Mouse (Mus musculus) liver, adult 2 months (tissue): Measurements from ENCODE around the gene Stmn1. TPM values are rescaled to one million over a fixed set of nuclear protein-coding genes. Genes with fewer than 3 reads are reported as not detected.

Experiments
- DNase-seq: peaks from one replicate; pipeline ENCODE4 v3.0.0-alpha.2; 2011; ENCODE audit warnings: low read depth, low spot score; ENCODE audit errors: extremely low read depth
- H3K27ac ChIP-seq: fragments of 200-500 bp; replicated peaks from 2 replicates; pipeline ENCODE4 v1.5.1; 2012; ENCODE audit warnings: low read depth, mild to moderate bottlenecking, control low read depth, inconsistent platforms, low read length; ENCODE audit not compliant: insufficient read depth
- H3K27me3 ChIP-seq: fragments of 200-500 bp; 2 replicates; pipeline ENCODE4 v1.6.1; 2012; ENCODE audit warnings: mild to moderate bottlenecking, moderate library complexity, low read length, inconsistent platforms; ENCODE audit not compliant: control insufficient read depth, insufficient read depth
- H3K36me3 ChIP-seq: fragments of 200-500 bp; 2 replicates; pipeline ENCODE4 v1.6.1; 2012; ENCODE audit warnings: low read length, inconsistent platforms; ENCODE audit not compliant: control insufficient read depth, insufficient read depth
- H3K4me1 ChIP-seq: fragments of 200-500 bp; 2 replicates; pipeline ENCODE4 v1.6.1; 2011; ENCODE audit warnings: low read length; ENCODE audit not compliant: control insufficient read depth, insufficient read depth
- H3K4me3 ChIP-seq: fragments of 200-500 bp; 2 replicates; pipeline ENCODE4 v1.5.1; 2011; ENCODE audit warnings: low read depth, mild to moderate bottlenecking, control low read depth, low read length, moderate library complexity; ENCODE audit not compliant: insufficient read depth
- H3K79me2 ChIP-seq: fragments of 200-500 bp; 2 replicates; pipeline ENCODE4 v1.6.1; 2012; ENCODE audit warnings: inconsistent platforms, mild to moderate bottlenecking, low read length, moderate library complexity; ENCODE audit not compliant: control insufficient read depth, insufficient read depth
- H3K9ac ChIP-seq: fragments of 200-500 bp; 2 replicates; pipeline ENCODE4 v1.6.1; 2012; ENCODE audit warnings: low read depth, mild to moderate bottlenecking, control low read depth, inconsistent platforms, low read length
- CTCF ChIP-seq: fragments of 200-500 bp; IDR thresholded peaks from 2 replicates; pipeline ENCODE4 v1.5.1; 2011; ENCODE audit warnings: low read depth, low read length, control low read depth
- POLR2A ChIP-seq: fragments of 200-500 bp; IDR thresholded peaks from 2 replicates; pipeline ENCODE4 v1.6.1; 2011; ENCODE audit warnings: low read length, control low read depth; ENCODE audit not compliant: insufficient read depth; ENCODE audit errors: extremely low read depth
- WGBS: fragments of 180-500 bp; shearing (Covaris S2); methylation state at CpG from one replicate; pipeline ENCODE4 v1.1.7; 2018; 5-methylcytosine and 5-hydroxymethylcytosine counted together
- polyA plus RNA-seq: library from polyadenylated mRNA; depleted of rRNA; stranded (reverse); fragments of >200 nt; gene quantifications from 2 replicates; pipeline ENCODE4 v1.2.3, GENCODE M21; 2012
- total RNA-seq: library from RNA; depleted of rRNA; stranded (reverse); fragments of >200 nt; gene quantifications from 2 replicates; pipeline ENCODE4 v1.2.3, GENCODE M21; 2014

The Stmn1 gene
- total and polyA plus RNA-seq, 2 experiments = 0.49 to 4.4 TPM

- TF ChIP-seq CTCF (no peak), POLR2A (no peak)
- WGBS = 82% methylated on average over 3 of the region's 3 CpGs
- Histone ChIP-seq H3K27ac (no peak overlapping the region), H3K4me1 (peaks cover 4% of the 10 kb centered on the region), H3K79me2 (no peaks in the 10 kb centered on the region), H3K4me3 (no peak overlapping the region), H3K27me3 (no peaks in the 10 kb centered on the region), H3K9ac (no peak overlapping the region), H3K36me3 (no peaks in the 10 kb centered on the region)
- DNase-seq = no peak
Measured at GRCm38 (mm10) chr4:134469985-134470384, 1.9 kb downstream of the Stmn1 start.

GRCm38 (mm10) chr4:134471469-134471868, 3.3 kb downstream of the Stmn1 start:
- H3K27me3 ChIP-seq = no peaks in the 10 kb centered on the region
- H3K79me2 ChIP-seq = no peaks in the 10 kb centered on the region
- DNase-seq = no peak
- H3K9ac ChIP-seq = no peak overlapping the region
- no peak overlapping the region for H3K27ac ChIP-seq
- peaks cover 4% of the 10 kb centered on the region for H3K4me1 ChIP-seq
- H3K4me3 ChIP-seq = no peak overlapping the region
- TF ChIP-seq CTCF = no peak
- TF ChIP-seq POLR2A = no peak
- H3K36me3 ChIP-seq = no peaks in the 10 kb centered on the region

- H3K27me3 ChIP-seq = no peaks in the 10 kb centered on the region
- peaks cover 1% of the 10 kb centered on the region; the same call in 1 of the 2 replicates for H3K4me1 ChIP-seq
- no peak overlapping the region for H3K27ac ChIP-seq
- TF ChIP-seq CTCF = no peak
- no peak for TF ChIP-seq POLR2A
- DNase-seq = no peak
- H3K9ac ChIP-seq = no peak overlapping the region
- H3K36me3 ChIP-seq = no peaks in the 10 kb centered on the region
- H3K4me3 ChIP-seq = no peak overlapping the region
- 93% methylated on average over 4 of the region's 4 CpGs for WGBS
- no peaks in the 10 kb centered on the region for H3K79me2 ChIP-seq
Measured at GRCm38 (mm10) chr4:134473764-134474163, 5.6 kb downstream of the Stmn1 start.

GRCm38 (mm10) chr4:134474240-134474639, 6.1 kb downstream of the Stmn1 start:
- 92% methylated on average over 8 of the region's 8 CpGs for WGBS
- no peak for DNase-seq
- TF ChIP-seq POLR2A (no peak), CTCF (no peak)
- Histone ChIP-seq H3K36me3 (no peaks in the 10 kb centered on the region), H3K27ac (no peak overlapping the region), H3K4me3 (no peak overlapping the region), H3K79me2 (no peaks in the 10 kb centered on the region), H3K27me3 (no peaks in the 10 kb centered on the region), H3K9ac (no peak overlapping the region), H3K4me1 (peaks cover 1% of the 10 kb centered on the region; the same call in 1 of the 2 replicates)

- WGBS = 78% methylated on average over 8 of the region's 8 CpGs
- DNase-seq = peak; percentile 61
- Histone ChIP-seq H3K36me3 (no peaks in the 10 kb centered on the region), H3K79me2 (no peaks in the 10 kb centered on the region), H3K27ac (no peak overlapping the region), H3K4me3 (no peak overlapping the region), H3K4me1 (peaks cover 1% of the 10 kb centered on the region; the same call in 1 of the 2 replicates), H3K9ac (no peak overlapping the region), H3K27me3 (no peaks in the 10 kb centered on the region)
- TF ChIP-seq CTCF (no peak), POLR2A (no peak)
Measured at GRCm38 (mm10) chr4:134476899-134477298, 8.8 kb downstream of the Stmn1 start.

GRCm38 (mm10) chr4:134478031-134478430, 9.9 kb downstream of the Stmn1 start:
- DNase-seq = peak; percentile 60
- Histone ChIP-seq H3K27ac (no peak overlapping the region), H3K79me2 (no peaks in the 10 kb centered on the region), H3K4me1 (peaks cover 1% of the 10 kb centered on the region; the same call in 1 of the 2 replicates), H3K4me3 (no peak overlapping the region), H3K9ac (no peak overlapping the region), H3K27me3 (no peaks in the 10 kb centered on the region), H3K36me3 (no peaks in the 10 kb centered on the region)
- no peak for TF ChIP-seq POLR2A
- peak; percentile 100 for TF ChIP-seq CTCF
- 6% methylated on average over 9 of the region's 9 CpGs for WGBS
